Mouse (Mus musculus): ENCODE results near the gene Ap3s2.

Ap3s2 gene

DNA sequence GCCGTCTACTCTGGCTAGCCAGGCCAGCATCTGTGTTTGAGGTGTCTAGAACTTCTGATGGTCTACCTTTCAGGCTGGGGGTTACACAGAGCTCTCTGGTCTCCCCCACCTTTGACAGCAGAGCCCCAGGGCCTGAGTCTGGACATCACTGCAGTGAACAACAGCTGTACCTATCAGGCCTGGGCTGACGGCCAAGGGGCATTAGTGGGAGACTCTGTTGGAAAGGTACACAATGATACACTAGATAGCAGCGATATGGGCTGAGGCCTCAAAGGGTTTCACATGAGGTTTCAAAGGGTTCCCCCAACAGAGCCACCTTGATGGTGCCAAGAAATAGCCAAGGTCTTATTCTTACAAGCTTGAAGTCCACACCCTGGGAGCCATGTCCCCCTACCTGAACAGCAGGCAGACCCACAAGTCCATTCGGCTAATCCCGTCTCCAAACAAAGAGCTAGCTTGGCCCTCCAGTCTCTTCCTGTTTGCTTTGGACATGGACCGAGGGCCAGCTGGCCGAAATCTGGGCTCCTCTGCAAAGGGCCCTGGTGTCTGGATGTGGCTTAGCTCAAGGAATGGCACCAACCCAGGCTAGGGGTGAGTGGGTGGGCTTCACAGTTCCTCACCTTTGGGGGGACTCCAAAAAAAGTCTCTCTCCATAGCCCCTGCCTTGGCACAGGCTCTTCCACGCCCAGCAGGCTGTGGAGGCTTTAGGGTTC is 76.2 kb downstream of the Ap3s2 start:
- DNase-seq (ENCODE audit: low spot score), result no peak

DNA sequence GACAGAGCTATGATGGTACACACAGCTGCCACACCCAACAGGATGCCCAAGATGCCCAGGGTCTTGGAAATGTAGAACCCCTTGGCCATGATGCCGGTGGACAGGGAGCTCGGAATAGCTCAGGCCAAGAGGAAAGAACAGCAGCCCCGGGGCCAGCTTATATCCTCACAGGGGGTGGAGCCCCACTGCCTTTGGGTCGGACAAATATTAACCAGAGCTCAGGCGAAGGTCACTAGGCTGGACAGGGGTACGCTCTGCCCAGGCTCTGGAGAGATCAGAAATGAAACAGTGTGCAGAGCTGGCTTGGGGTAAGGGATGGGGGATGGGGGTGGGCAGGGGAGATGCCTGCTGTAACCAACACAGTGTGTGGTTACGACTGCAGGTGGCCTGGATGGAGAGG is 78.3 kb downstream of the Ap3s2 start:
- no peak for DNase-seq (ENCODE audit: low spot score)

DNA sequence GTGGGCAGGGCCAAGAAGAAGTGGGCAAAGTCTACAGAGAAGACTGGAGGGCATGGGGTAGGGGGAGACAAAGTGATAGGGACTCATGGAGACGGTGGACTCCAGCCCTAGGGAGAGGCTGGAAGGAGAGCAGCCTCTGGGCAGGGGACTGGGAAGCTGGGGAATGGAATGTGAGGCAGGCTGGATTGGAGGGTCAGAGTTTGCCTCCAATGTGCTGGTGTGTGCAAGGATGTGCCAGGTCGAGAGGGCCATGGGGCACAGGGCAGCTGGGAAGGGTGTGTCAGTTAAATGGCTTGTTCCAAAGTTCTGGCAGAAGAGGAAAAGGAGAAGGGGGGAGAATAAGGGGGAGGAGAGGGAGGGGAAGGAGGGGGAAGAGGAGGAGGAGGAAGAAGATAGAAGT is 83.2 kb downstream of the Ap3s2 start:
- DNase-seq (ENCODE audit: low spot score), result no peak

DNA sequence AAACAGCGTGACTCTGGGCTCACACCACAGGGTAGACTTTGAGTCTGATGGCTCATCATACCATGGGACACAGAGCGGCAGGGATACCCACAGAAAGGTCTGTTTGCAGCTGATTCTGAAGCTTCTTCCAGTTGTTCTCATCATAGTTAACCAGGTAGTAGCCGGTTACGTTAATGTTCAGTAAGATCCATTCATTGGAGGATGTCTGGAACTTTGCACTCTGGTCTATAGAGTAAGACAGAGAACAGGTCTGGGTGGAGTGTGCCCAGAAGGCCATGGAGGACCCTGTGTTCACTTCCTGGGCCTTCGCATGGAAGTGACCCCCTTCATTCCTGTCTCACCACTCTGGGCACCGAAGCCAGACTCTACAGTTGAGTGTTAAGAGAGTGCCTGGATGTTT is 85.3 kb downstream of the Ap3s2 start:
- no peak for DNase-seq (ENCODE audit: low spot score)

DNA sequence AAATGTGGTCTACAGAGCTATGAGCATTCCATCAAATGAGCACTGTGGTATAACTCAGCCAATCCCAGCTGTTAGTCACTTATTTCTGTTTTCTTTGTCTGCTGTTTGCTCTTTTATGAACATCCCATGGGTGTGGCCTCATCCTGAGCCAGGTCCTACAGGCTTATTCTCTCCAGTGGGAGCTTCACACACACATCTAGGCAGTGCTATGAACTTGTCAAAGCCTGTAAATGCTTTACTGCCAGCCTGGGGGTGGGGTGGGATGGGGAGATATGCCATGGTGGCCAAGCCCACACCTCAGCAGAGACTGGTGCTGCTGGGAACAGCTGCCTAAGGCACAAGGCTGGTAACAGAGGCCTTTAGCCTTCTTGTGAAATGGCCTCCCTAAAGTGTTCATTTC is 87.5 kb downstream of the Ap3s2 start:
- no peak for DNase-seq (ENCODE audit: low spot score)

DNA sequence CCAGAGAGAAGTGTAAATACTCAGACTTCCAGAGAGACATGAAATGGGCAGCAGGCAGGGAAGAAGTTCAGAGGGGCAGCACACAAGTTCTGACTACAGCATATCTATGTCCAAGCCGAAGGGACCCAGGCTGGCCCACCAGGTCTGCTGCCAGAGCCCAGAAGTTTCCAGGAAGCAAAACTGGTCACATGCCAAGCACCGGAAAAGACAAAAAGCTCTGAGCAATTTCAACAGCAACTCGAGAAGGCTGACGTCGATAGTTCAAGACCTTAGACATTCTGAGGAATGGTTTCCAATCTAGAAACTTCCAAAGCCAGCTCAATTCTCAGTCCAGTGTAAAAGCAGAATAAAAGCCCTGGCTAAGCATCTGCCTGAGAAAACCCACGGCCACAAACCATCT is 88.9 kb downstream of the Ap3s2 start:
- DNase-seq (ENCODE audit: low spot score), result no peak

DNA sequence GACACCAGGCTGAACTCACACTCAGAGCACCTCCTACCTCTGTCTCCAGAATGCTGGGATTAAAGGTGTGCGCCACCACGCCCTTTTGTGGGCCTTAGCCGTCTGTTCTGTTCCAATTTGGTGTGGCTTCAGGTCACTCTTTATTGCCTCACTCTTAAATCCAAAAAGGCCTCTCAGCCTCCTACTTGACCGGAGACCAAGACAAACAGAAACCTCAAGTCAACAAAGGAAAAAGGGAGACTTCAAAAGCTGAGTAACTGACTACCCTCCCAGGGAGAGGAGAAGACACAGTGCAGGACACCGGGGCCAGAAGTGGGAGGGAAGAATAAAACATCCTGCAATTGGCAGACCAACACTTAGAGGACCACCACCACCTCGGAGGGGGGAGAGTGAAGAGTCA is 89.3 kb downstream of the Ap3s2 start:
- DNase-seq (ENCODE audit: low spot score), result no peak

DNA sequence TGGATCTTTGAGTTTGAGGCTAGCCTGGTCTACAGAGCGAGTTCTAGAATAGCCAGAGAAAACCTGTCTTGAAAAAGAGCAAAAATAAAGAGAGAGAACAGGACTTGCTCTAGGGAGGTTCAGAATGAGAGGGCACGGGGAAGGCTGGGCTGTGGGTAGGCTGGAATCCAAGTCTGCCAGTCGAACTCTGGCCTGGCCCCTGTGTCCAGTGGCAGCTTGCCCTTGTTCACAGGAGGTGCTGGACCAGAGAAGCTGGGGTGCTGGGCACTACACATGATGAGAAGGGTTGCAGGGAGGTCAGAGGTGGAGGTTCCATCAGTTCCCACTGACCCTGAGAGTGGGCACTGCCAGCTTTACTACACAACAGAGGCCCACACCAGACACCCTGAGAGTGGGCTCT is 92.1 kb downstream of the Ap3s2 start:
- no peak for DNase-seq (ENCODE audit: low spot score)

Data from urinary bladder, postnatal 25 days (tissue).